Mouse (Mus musculus): ENCODE results near the gene Tma7. TPM values are rescaled to one million over a fixed set of nuclear protein-coding genes. Genes with fewer than 3 reads are reported as not detected.

Gene Tma7
- 188 TPM for polyA plus RNA-seq (2014; fragmentation: Illumina TruSeq; extraction: RNeasy Lipid Tissue Mini Kit (QIAGEN cat#74804); ENCODE audit: low read depth, low replicate concordance)

DNA sequence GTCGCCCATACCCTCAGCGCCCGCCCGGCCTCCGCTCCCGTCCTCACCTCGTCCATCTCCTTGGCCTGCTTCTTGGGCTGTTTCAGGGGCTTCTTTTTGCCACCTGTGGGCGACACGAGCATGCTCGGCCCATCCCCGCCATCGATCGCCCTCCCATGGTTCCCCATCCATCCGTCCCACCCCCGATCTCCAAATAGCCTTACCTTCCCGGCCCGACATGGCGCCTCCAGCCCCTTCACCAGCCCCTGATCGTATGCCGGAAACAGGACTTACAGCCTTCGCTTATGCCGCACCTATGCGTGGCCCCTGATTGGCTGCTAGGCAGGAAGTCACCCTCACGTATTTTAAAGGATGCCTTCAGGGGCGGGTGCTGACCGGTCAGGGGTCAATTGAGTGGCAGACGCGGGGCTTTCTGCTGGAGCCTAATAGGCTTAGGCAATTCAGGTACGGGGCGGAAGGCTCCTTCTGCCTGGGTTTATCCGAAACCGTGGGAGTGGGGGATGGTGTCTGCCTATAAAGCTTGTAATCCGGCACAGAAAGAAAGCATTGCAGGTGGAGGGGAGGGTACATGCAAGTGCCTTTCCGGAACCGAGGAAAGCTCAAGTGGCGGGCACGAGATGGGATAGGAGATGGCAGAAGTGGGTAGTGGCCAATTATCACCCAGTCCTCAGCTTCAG is at the start of gene Tma7, which contains the start of gene Ccdc51:
Gene Tma7, minus strand, starts transcription at position 464 of the 677 bp plus-strand sequence.
Gene Ccdc51, plus strand, starts transcription at position 370 of the 677 bp plus-strand sequence.

DNA sequence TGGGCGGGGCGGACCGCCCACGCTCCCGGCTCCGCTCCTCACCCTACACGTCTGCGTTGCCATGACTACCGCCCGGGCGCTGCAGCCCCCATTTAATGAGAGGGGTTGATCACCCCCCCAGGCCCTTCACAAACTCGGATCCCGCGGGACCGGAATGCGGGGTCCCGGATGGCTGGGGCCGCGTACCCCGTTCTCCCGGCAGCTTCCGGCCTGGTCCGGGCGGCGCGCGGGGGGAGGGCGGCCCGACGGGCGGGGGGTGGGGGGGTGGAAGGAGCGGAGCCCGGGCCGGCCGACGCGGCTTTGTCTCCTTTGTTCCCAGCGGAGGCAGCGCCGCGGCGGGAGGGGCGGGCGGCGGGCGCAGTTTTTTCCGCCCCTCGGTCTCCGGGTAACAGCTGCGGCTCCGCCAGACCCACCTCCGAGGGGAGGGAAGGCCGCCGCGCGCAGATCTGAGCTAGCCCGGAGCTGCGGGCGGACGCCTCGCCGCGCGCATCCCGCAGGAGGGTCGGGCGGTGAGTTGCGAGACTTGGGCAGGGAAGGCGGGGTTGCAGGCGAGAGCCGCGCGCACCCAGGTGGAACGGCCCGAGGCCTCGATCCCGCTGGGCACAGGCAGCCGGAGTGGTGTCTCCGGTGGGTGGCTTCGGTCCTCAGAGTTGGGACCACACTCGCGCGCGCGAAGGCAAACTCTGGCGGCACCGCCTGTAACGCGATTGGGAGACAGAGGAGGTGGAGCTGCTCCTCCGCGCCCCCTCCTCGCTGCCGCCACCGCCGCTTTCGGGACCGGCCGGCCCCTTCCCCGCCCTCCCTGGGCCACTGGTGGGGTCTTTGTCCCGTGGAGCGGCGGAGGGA is 13.0 kb upstream of the Tma7 start, which contains the start of gene Plxnb1:
Gene Plxnb1, plus strand, starts transcription at position 253 of the 846 bp plus-strand sequence.

DNA sequence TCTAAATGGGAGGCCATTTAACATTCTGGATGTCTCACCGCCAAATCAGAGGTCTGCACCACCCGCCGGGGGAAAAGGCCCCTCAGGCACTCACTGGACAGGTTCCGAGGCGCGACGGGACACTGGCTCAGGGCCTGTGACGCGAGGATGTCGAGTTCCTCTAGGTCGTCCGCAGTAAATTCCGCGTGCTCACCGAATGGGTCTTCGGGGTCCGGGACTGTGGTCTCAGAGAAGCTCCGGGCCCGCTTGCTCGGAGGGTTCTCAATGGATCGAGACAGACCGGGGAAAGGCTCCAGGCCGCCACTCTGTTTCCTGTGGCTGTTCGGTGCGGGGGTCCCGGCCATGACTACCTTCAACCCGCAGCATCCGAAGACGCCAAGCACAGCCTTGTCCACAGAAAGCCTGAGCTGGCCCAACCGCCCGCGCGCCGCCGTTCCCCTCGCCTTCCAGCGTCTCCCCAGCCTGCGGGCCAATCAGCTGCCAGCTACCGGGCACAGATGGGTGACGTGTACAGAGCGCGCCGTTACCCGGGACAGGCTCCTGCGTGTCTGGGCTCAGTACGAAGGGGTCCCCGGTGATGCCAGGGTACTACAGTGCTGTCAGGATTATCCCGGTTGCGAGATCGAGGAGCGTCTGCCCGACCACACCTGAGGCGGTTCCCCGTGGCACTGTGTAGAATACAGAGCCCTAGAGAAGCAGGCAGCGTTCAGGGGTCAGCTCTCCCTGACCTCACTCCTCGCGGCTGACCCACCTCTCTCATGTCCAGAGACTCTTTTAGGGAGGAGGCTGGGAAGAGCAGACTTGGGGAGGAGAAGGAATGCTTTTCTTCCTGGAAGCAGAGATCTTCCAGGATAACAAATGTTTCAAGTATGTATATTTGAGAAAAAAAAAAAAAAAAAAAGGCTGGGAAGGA is 8.5 kb downstream of the Tma7 start, which contains the start of gene Atrip:
Gene Atrip, minus strand, starts transcription at position 464 of the 913 bp plus-strand sequence.

DNA sequence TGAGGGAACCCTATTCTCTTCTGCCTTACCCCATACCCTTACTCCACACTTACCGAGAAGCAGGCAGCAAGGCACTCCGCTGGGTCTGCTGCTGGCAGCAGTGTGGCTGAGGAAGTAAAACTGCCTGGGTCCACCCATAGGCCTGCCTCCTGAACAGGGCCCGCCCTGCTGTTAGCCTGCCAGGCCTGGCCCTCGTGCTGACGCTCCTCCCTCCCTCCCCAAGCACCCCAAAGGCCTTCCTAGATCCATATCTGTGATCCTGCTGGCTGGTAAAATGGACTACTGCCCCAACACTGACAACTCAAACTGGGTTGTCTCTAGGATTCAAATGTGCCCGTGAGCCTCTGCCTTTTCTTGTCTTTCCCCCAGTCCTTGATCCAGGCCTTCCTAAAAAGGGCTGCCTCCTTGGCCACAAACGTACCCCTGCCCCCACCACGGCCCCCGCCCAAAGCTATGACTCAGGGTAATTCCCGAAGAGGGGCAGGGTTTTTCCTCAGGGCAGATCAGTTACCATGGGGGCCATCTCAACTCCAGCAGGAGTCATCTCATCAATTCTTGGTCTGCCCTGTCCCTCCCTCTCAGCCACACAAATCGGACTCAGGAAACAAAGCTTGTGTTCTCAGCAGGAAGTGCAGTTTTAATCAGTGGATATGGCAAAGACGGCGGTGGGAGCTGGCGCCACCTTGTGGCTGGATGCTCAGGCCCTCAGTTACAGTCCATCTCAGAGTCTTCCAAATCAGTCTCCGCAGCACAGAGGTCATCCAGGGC is 23.1 kb downstream of the Tma7 start, which contains the start of gene Trex1:
Gene Trex1, minus strand, starts transcription at position 599 of the 768 bp plus-strand sequence.

DNA sequence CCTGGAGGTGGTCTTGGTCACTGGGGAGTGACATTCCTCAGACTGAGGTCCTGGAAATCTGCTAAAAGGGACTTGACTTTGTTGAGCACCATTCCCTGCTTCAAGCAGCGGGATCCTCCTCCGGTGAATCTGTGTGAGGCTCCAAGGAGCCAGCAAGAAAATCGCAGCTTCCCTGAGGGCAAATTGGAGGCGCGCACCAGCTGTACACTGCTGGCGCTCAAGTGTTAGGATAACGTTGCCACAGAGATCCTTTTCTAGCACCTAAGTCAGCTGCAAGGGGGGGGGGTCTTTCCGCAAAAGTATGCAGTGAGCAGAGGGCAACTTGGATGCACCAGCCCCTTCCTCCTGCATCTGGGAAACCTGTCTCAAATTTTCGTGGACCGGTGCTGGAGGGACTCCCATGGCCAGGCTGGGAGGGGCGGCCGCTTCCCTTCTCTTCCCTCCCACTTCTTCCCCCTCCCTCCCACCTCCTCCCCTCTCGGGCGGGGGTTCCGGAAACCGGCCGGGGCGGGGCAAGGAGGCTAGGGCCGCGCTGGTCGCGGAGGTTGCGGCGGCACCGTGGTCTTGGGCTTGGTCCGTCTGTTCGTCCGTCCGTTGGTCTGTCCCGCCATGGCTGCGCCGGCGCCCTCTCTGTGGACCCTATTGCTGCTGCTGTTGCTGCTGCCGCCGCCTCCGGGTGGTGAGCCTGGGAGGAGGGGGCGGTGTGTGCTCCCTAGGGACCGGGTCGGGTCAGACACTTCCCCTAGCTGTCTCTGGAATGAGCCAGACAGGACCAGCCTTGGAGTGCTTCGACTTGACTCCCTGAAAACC is 44.1 kb downstream of the Tma7 start, which contains the start of gene Shisa5:
Gene Shisa5, plus strand, starts transcription at position 480 of the 810 bp plus-strand sequence.

Other genes starting within 250 kb of the Tma7 start
- gene Slc26a6, start 229.3 kb downstream of the Tma7 start, polyA plus RNA-seq (2014; fragmentation: Illumina TruSeq; extraction: RNeasy Lipid Tissue Mini Kit (QIAGEN cat#74804); ENCODE audit: low read depth, low replicate concordance): 27.2 TPM
- not detected for gene Tmem89, start 168.0 kb downstream of the Tma7 start, polyA plus RNA-seq (2014; fragmentation: Illumina TruSeq; extraction: RNeasy Lipid Tissue Mini Kit (QIAGEN cat#74804); ENCODE audit: low read depth, low replicate concordance)
- gene Uqcrc1, start 146.0 kb downstream of the Tma7 start, polyA plus RNA-seq (2014; fragmentation: Illumina TruSeq; extraction: RNeasy Lipid Tissue Mini Kit (QIAGEN cat#74804); ENCODE audit: low read depth, low replicate concordance): 1,473 TPM
- 0.60 TPM for gene Col7a1, start 129.0 kb downstream of the Tma7 start, polyA plus RNA-seq (2014; fragmentation: Illumina TruSeq; extraction: RNeasy Lipid Tissue Mini Kit (QIAGEN cat#74804); ENCODE audit: low read depth, low replicate concordance)
- 0.42 TPM for gene Ucn2, start 96.6 kb downstream of the Tma7 start, polyA plus RNA-seq (2014; fragmentation: Illumina TruSeq; extraction: RNeasy Lipid Tissue Mini Kit (QIAGEN cat#74804); ENCODE audit: low read depth, low replicate concordance)
- gene Pfkfb4, start 90.8 kb downstream of the Tma7 start, polyA plus RNA-seq (2014; fragmentation: Illumina TruSeq; extraction: RNeasy Lipid Tissue Mini Kit (QIAGEN cat#74804); ENCODE audit: low read depth, low replicate concordance): 4.6 TPM
- gene Shisa5, start 44.0 kb downstream of the Tma7 start, polyA plus RNA-seq (2014; fragmentation: Illumina TruSeq; extraction: RNeasy Lipid Tissue Mini Kit (QIAGEN cat#74804); ENCODE audit: low read depth, low replicate concordance): 40.8 TPM
- gene Trex1, start 22.9 kb downstream of the Tma7 start, polyA plus RNA-seq (2014; fragmentation: Illumina TruSeq; extraction: RNeasy Lipid Tissue Mini Kit (QIAGEN cat#74804); ENCODE audit: low read depth, low replicate concordance): 22.4 TPM
- gene Atrip, start 8.5 kb downstream of the Tma7 start, polyA plus RNA-seq (2014; fragmentation: Illumina TruSeq; extraction: RNeasy Lipid Tissue Mini Kit (QIAGEN cat#74804); ENCODE audit: low read depth, low replicate concordance): 7.5 TPM
- gene Ccdc51, start 94 bp downstream of the Tma7 start, polyA plus RNA-seq (2014; fragmentation: Illumina TruSeq; extraction: RNeasy Lipid Tissue Mini Kit (QIAGEN cat#74804); ENCODE audit: low read depth, low replicate concordance): 13.3 TPM
- 25.6 TPM for gene Plxnb1, start 12.8 kb upstream of the Tma7 start, polyA plus RNA-seq (2014; fragmentation: Illumina TruSeq; extraction: RNeasy Lipid Tissue Mini Kit (QIAGEN cat#74804); ENCODE audit: low read depth, low replicate concordance)
- not detected for gene Fbxw21, start 79.5 kb upstream of the Tma7 start, polyA plus RNA-seq (2014; fragmentation: Illumina TruSeq; extraction: RNeasy Lipid Tissue Mini Kit (QIAGEN cat#74804); ENCODE audit: low read depth, low replicate concordance)
- not detected for gene Fbxw13, start 113.4 kb upstream of the Tma7 start, polyA plus RNA-seq (2014; fragmentation: Illumina TruSeq; extraction: RNeasy Lipid Tissue Mini Kit (QIAGEN cat#74804); ENCODE audit: low read depth, low replicate concordance)
- not detected for gene Fbxw20, start 152.2 kb upstream of the Tma7 start, polyA plus RNA-seq (2014; fragmentation: Illumina TruSeq; extraction: RNeasy Lipid Tissue Mini Kit (QIAGEN cat#74804); ENCODE audit: low read depth, low replicate concordance)
- gene Fbxw14, start 205.1 kb upstream of the Tma7 start, polyA plus RNA-seq (2014; fragmentation: Illumina TruSeq; extraction: RNeasy Lipid Tissue Mini Kit (QIAGEN cat#74804); ENCODE audit: low read depth, low replicate concordance): not detected